Mouse (Mus musculus) heart, embryonic 10.5 days (tissue): ENCODE results near the gene Osbpl7. TPM values are rescaled to one million over a fixed set of nuclear protein-coding genes. Genes with fewer than 3 reads are reported as not detected.

Source experiments
- DNase-seq: peaks from one replicate; pipeline ENCODE4 v3.0.0-alpha.2; 2017; ENCODE audit warnings: low spot score
- H3K27ac ChIP-seq: fragments of 300-500 bp; sonication (generic); 2 replicates; pipeline ENCODE4 v1.5.1; 2016; ENCODE audit warnings: mild to moderate bottlenecking
- H3K27me3 ChIP-seq: fragments of 300-500 bp; sonication (generic); 2 replicates; pipeline ENCODE4 v1.6.1; 2016; ENCODE audit warnings: mild to moderate bottlenecking; ENCODE audit not compliant: poor library complexity, insufficient read depth, severe bottlenecking
- H3K36me3 ChIP-seq: fragments of 300-500 bp; sonication (generic); 2 replicates; pipeline ENCODE4 v1.6.1; 2016; ENCODE audit warnings: mild to moderate bottlenecking, moderate library complexity
- H3K4me1 ChIP-seq: fragments of 300-500 bp; sonication (generic); 2 replicates; pipeline ENCODE4 v1.6.1; 2016; ENCODE audit warnings: mild to moderate bottlenecking
- H3K4me3 ChIP-seq: fragments of 300-500 bp; sonication (generic); 2 replicates; pipeline ENCODE4 v1.5.1; 2016; ENCODE audit warnings: mild to moderate bottlenecking, moderate library complexity
- H3K9me3 ChIP-seq: fragments of 300-500 bp; sonication (generic); 2 replicates; pipeline ENCODE4 v1.6.1; 2016; ENCODE audit warnings: mild to moderate bottlenecking, moderate library complexity
- WGBS: fragments of 180-500 bp; shearing (Covaris S2); methylation state at CpG from one replicate; pipeline ENCODE4 v1.1.7; 2016; 5-methylcytosine and 5-hydroxymethylcytosine counted together
- polyA plus RNA-seq: library from polyadenylated mRNA; unstranded; fragments of >200 nt; fragmentation: Nextera tagmentation; extraction: Ambion mirVana; gene quantifications from 2 replicates; pipeline ENCODE4 v1.2.1, GENCODE M21; 2016

The Osbpl7 gene
- polyA plus RNA-seq = 6.5 and 9.4 TPM in 2 replicates

GRCm38 (mm10) chr11:97050216-97050943 lies at the start of gene Osbpl7:
Gene Osbpl7, plus strand, starts transcription at chr11:97050628.
- DNase-seq = no peak
- Histone ChIP-seq H3K9me3 (no peaks in the 10 kb centered on the region), H3K27ac (peak within 1 kb of the TSS; percentile 84), H3K4me1 (peaks cover 25% of the 10 kb centered on the region), H3K27me3 (no peaks in the 10 kb centered on the region), H3K4me3 (peak within 1 kb of the TSS; percentile 75), H3K36me3 (peaks cover 55% of the 10 kb centered on the region)
- WGBS = 6% methylated on average over 18 of the region's 18 CpGs

- H3K27me3 ChIP-seq = peaks cover 83% of the 10 kb centered on the region
- 39% methylated on average over 5 of the region's 5 CpGs for WGBS
These were observed 47.3 kb upstream of the Osbpl7 start for GRCm38 (mm10) chr11:97003170-97003569.

GRCm38 (mm10) chr11:97007093-97007794 lies 43.2 kb upstream of the Osbpl7 start:
- Histone ChIP-seq H3K27me3 (peaks cover 83% of the 10 kb centered on the region), H3K9me3 (no peaks in the 10 kb centered on the region), H3K36me3 (no peaks in the 10 kb centered on the region), H3K4me3 (no peak overlapping the region), H3K27ac (no peak overlapping the region), H3K4me1 (peaks cover 20% of the 10 kb centered on the region)
- DNase-seq = no peak
- 49% methylated on average over 9 of the region's 9 CpGs for WGBS

More at GRCm38 (mm10) chr11:97003170-97003569, 47.3 kb upstream of the Osbpl7 start:
- no peak for DNase-seq
- Histone ChIP-seq H3K9me3 (no peaks in the 10 kb centered on the region), H3K4me1 (peaks cover 17% of the 10 kb centered on the region), H3K27ac (no peak overlapping the region), H3K4me3 (no peak overlapping the region), H3K36me3 (no peaks in the 10 kb centered on the region)

GRCm38 (mm10) chr11:97009198-97009790 lies 41.1 kb upstream of the Osbpl7 start:
- Histone ChIP-seq H3K4me3 (no peak overlapping the region), H3K27ac (no peak overlapping the region), H3K9me3 (no peaks in the 10 kb centered on the region), H3K4me1 (peaks cover 20% of the 10 kb centered on the region), H3K36me3 (no peaks in the 10 kb centered on the region), H3K27me3 (peaks cover 83% of the 10 kb centered on the region)
- WGBS = 19% methylated on average over 8 of the region's 8 CpGs
- DNase-seq = no peak

- WGBS = 23% methylated on average over 8 of the region's 8 CpGs
- peaks cover 99% of the 10 kb centered on the region for H3K27me3 ChIP-seq
These were observed 37.2 kb upstream of the Osbpl7 start, which contains the start of gene Sp6 for GRCm38 (mm10) chr11:97013121-97013670. Gene Sp6, plus strand, starts transcription at chr11:97013394.

GRCm38 (mm10) chr11:97017696-97018582 lies 32.5 kb upstream of the Osbpl7 start:
- H3K4me3 ChIP-seq = peak overlapping the region; percentile 54
- 0 out of 2 replicates have a peak, but pooled peaks cover 3% of the 10 kb centered on the region for H3K36me3 ChIP-seq
- no peak overlapping the region for H3K27ac ChIP-seq
- peak; percentile 70 for DNase-seq
- peaks cover 99% of the 10 kb centered on the region for H3K27me3 ChIP-seq
- under 1% methylated on average over 36 of the region's 36 CpGs for WGBS
- no peaks in the 10 kb centered on the region for H3K9me3 ChIP-seq
- peaks cover 41% of the 10 kb centered on the region for H3K4me1 ChIP-seq

More at GRCm38 (mm10) chr11:97013121-97013670, 37.2 kb upstream of the Osbpl7 start, which contains the start of gene Sp6:
- H3K4me3 ChIP-seq = no peak within 1 kb of the TSS
- peaks cover 16% of the 10 kb centered on the region for H3K4me1 ChIP-seq
- no peaks in the 10 kb centered on the region for H3K36me3 ChIP-seq
- no peaks in the 10 kb centered on the region for H3K9me3 ChIP-seq
- no peak for DNase-seq
- no peak within 1 kb of the TSS for H3K27ac ChIP-seq

GRCm38 (mm10) chr11:97018583-97019344 lies 31.7 kb upstream of the Osbpl7 start:
- no peak for DNase-seq
- H3K4me3 ChIP-seq = peak overlapping the region; percentile 54
- H3K27me3 ChIP-seq = peaks cover 99% of the 10 kb centered on the region
- H3K36me3 ChIP-seq = 0 out of 2 replicates have a peak, but pooled peaks cover 3% of the 10 kb centered on the region
- 0 out of 2 replicates have a peak overlapping the region, but pooled peaks have one; percentile 36 for H3K27ac ChIP-seq
- under 1% methylated on average over 58 of the region's 68 CpGs for WGBS
- no peaks in the 10 kb centered on the region for H3K9me3 ChIP-seq
- peaks cover 36% of the 10 kb centered on the region for H3K4me1 ChIP-seq

- Histone ChIP-seq H3K27ac (no peak overlapping the region), H3K4me1 (peaks cover 36% of the 10 kb centered on the region), H3K4me3 (peak overlapping the region; percentile 54), H3K27me3 (peaks cover 99% of the 10 kb centered on the region), H3K36me3 (0 out of 2 replicates have a peak, but pooled peaks cover 3% of the 10 kb centered on the region), H3K9me3 (no peaks in the 10 kb centered on the region)
- DNase-seq = no peak
- WGBS = under 1% methylated on average over 13 of the region's 13 CpGs
These were observed 31.1 kb upstream of the Osbpl7 start for GRCm38 (mm10) chr11:97019345-97019708.

GRCm38 (mm10) chr11:97021121-97021765 lies 29.2 kb upstream of the Osbpl7 start:
- peaks cover 51% of the 10 kb centered on the region for H3K4me1 ChIP-seq
- no peak for DNase-seq
- 2% methylated on average over 27 of the region's 27 CpGs for WGBS

GRCm38 (mm10) chr11:97021873-97022484 lies 28.4 kb upstream of the Osbpl7 start:
- DNase-seq = no peak
- Histone ChIP-seq H3K27ac (peak overlapping the region; percentile 65), H3K27me3 (peaks cover 85% of the 10 kb centered on the region), H3K4me1 (peaks cover 51% of the 10 kb centered on the region), H3K36me3 (0 out of 2 replicates have a peak, but pooled peaks cover 3% of the 10 kb centered on the region), H3K9me3 (no peaks in the 10 kb centered on the region), H3K4me3 (peak overlapping the region; percentile 60)
- under 1% methylated on average over 50 of the region's 50 CpGs for WGBS

More at GRCm38 (mm10) chr11:97021121-97021765, 29.2 kb upstream of the Osbpl7 start:
- H3K27ac ChIP-seq = no peak overlapping the region
- 0 out of 2 replicates have a peak, but pooled peaks cover 3% of the 10 kb centered on the region for H3K36me3 ChIP-seq
- H3K4me3 ChIP-seq = peak overlapping the region; percentile 60
- H3K9me3 ChIP-seq = no peaks in the 10 kb centered on the region
- H3K27me3 ChIP-seq = peaks cover 93% of the 10 kb centered on the region
